ENCODE assay signal across 11 mouse cellular contexts in the genomic region with DNA sequence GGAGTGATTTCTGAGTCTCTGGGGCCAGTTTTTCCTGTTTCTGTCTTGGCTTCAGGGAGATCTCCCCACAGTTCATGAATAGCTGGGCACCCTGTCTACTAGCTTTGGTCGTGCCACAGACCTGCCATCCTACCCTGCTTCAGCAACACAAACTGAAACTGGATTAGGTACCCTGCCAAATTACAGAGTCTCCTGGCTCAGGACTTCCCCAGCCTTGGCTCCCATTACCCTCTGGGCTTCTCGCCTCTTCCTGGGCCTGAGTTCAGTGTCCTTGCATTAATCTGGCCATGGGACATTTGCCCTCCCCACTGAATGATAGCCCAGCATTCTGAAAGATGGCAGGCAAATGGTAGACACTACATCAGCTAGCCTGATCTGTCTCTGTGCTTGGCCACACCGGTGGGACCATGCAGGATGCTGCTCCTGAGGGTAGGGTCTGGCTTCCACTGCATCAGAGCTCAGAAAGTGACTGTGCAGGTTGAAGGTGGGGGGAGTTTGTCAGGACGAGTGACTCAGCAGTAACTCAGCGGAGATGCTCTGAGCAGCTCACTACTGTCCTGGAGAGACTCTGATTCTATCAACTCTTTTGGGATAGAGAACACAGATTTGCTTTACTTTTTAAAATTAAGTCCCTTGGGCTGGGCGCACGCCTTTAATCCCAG. TPM values are rescaled to one million over a fixed set of nuclear protein-coding genes. Genes with fewer than 3 reads are reported as not detected.
A peak's percentile ranks its signal among the peaks of the same experiment; 100 is the strongest.
DNase-seq lines count a peak whose midpoint lies in the region; ATAC-seq and TF ChIP-seq lines count a peak whose summit lies in the region.
"Had no signal": no experiment of that assay in that cellular context is flagged by ENCODE, and none has a peak within 500 bp of the region (broad histone marks: within the 10 kb centered on the region; RNA-seq: fewer than 3 reads in every experiment).

No protein-coding gene starts in this region.

- peak; percentile 52 for ATAC-seq in cerebellum, adult (ENCODE audit: insufficient number of reproducible peaks, low FRiP score, low TSS enrichment)
- ATAC-seq in liver, embryonic 14.5 days (ENCODE audit: insufficient read depth), result no peak
- ATAC-seq in CD4-positive, CD25-positive, alpha-beta regulatory T cell, adult 4 months, result no peak

- H3K36me3 ChIP-seq in liver, embryonic 14.5 days (replicated peaks; ENCODE audit: control insufficient read depth, insufficient read depth, low read depth), result peaks cover 73% of the 10 kb centered on the region

- peaks cover 16 to 40% of the 10 kb centered on the region in 2 experiments for H3K4me1 ChIP-seq in liver, embryonic 14.5 days (replicated peaks; ENCODE audit: control insufficient read depth in 2 of 2, insufficient read depth in 2 of 2, low read length in 1 of 2)

- peak overlapping the region; percentile 98 for H3K9ac ChIP-seq in liver, embryonic 14.5 days (replicated peaks)
- H3K9ac ChIP-seq: kidney, embryonic 15.5 days had no signal

- peak overlapping the region; percentile 86 to 92 for H3K4me3 ChIP-seq in liver, embryonic 14.5 days (ENCODE audit: insufficient read depth in 1 of 2, low read depth in 2 of 2, low read length in 2 of 2)
- H3K4me3 ChIP-seq: kidney, embryonic 15.5 days had no signal

- intact Hi-C loops in left cerebral cortex, postnatal 4 days (cut with DNase I), result loop anchor here (10.0 kb wide), 2 partner anchors 110 to 230 kb away; a partner anchor contains a TSS

- no peak for TF ChIP-seq CTCF in liver, embryonic 14.5 days (IDR thresholded peaks at IDR 0.05; ENCODE audit: low read depth)

- H3K27me3 ChIP-seq in liver, embryonic 14.5 days (ENCODE audit: control insufficient read depth, insufficient read depth, low read length), result no peaks in the 10 kb centered on the region
- H3K27me3 ChIP-seq: kidney, embryonic 15.5 days had no signal

- TF ChIP-seq EP300 in liver, embryonic 14.5 days (IDR thresholded peaks at IDR 0.05; ENCODE audit: low read depth), result peak; percentile 7; the same call in 1 of the 2 replicates

- H3K27ac ChIP-seq in liver, embryonic 14.5 days, result peak overlapping the region; percentile 95
- H3K27ac ChIP-seq: kidney, embryonic 15.5 days had no signal

- WGBS in liver, embryonic 14.5 days (ENCODE audit: insufficient replicate concordance), result 74% methylated on average over 7 of the region's 7 CpGs

- peak overlapping the region; percentile 83 for H3K4me2 ChIP-seq in liver, embryonic 14.5 days (ENCODE audit: low read depth)
- H3K4me2 ChIP-seq: kidney, embryonic 15.5 days had no signal

- H3K9me3 ChIP-seq in liver, embryonic 14.5 days (ENCODE audit: control insufficient read depth, low read length), result no peaks in the 10 kb centered on the region
- H3K9me3 ChIP-seq: kidney, embryonic 15.5 days had no signal

- DNase-seq in cerebellum, postnatal 4 days (ENCODE audit: low spot score in 2 of 2), result no peak
- DNase-seq in left cerebral cortex, postnatal 4 days, result peak; percentile 46
- no peak for DNase-seq in left cerebral cortex, adult 18-20 months (ENCODE audit: low spot score in 2 of 2)
- peak; percentile 87 for DNase-seq in cerebellum, adult 9-10 months
- DNase-seq in liver, embryonic 14.5 days (ENCODE audit: low read depth in 3 of 3, low spot score in 3 of 3), result no peak
- DNase-seq in thymus, postnatal 4 days, result no peak
- DNase-seq: B cell, adult 2 months; spleen, adult 18-20 months had no signal

RNA-seq across cellular contexts. Expression of a gene that starts 26.1 kb away (rescaled TPM):
- 100 to 1,000 TPM; 128 to 133 TPM for total RNA-seq in left cerebral cortex, postnatal 4 days (2021)
- total RNA-seq in left cerebral cortex, adult 18-20 months (2021), result 100 to 1,000 TPM; 204 to 205 TPM
- 327 and 335 TPM in 2 replicates for polyA plus RNA-seq in liver, embryonic 14.5 days (2012; rRNA removed)
- 285 and 306 TPM in 2 replicates for polyA plus RNA-seq in liver, embryonic 14.5 days (2014; fragmentation: Nextera tagmentation; extraction: Ambion mirVana)
- polyA plus RNA-seq in CD4-positive, CD25-positive, alpha-beta regulatory T cell, adult 4 months (2017; shearing (Covaris generic)), result 1 to 10 TPM; 1.0 to 1.2 TPM

RNA-seq across cellular contexts. Expression of a gene that starts 49.1 kb away (rescaled TPM):
- total RNA-seq in left cerebral cortex, postnatal 4 days (2021), result 1 to 10 TPM; 2.6 to 3.2 TPM
- total RNA-seq in left cerebral cortex, adult 18-20 months (2021), result 1 to 10 TPM; 1.3 TPM
- polyA plus RNA-seq in liver, embryonic 14.5 days (2012; rRNA removed), result 1.0 and 1.2 TPM in 2 replicates
- polyA plus RNA-seq in liver, embryonic 14.5 days (2014; fragmentation: Nextera tagmentation; extraction: Ambion mirVana), result 2.0 and 2.1 TPM in 2 replicates
- 1 to 10 TPM; 2.0 to 4.3 TPM for polyA plus RNA-seq in CD4-positive, CD25-positive, alpha-beta regulatory T cell, adult 4 months (2017; shearing (Covaris generic))

RNA-seq across cellular contexts. Expression of a gene that starts 52.3 kb away (rescaled TPM):
- 10 to 100 TPM; 22.0 to 23.9 TPM for total RNA-seq in left cerebral cortex, postnatal 4 days (2021)
- total RNA-seq in left cerebral cortex, adult 18-20 months (2021), result 10 to 100 TPM; 44.3 to 45.2 TPM
- polyA plus RNA-seq in liver, embryonic 14.5 days (2012; rRNA removed), result 3.3 and 4.0 TPM in 2 replicates
- 3.6 TPM in 2 replicates for polyA plus RNA-seq in liver, embryonic 14.5 days (2014; fragmentation: Nextera tagmentation; extraction: Ambion mirVana)
- polyA plus RNA-seq in CD4-positive, CD25-positive, alpha-beta regulatory T cell, adult 4 months (2017; shearing (Covaris generic)), result 1 to 10 TPM; 4.9 to 7.1 TPM

Comparison
In these comparisons a context has a peak if more than half of its experiments do, and no peak if none do; other contexts are left out.
1. DNase-seq: peak in left cerebral cortex, postnatal 4 days (single experiment) and cerebellum, adult 9-10 months (single experiment); none in cerebellum, postnatal 4 days (0 of 2), left cerebral cortex, adult 18-20 months (0 of 2), liver, embryonic 14.5 days (0 of 3) and thymus, postnatal 4 days (single experiment).